Mouse (Mus musculus): ENCODE measurements around the gene Srpk2.
A peak's percentile ranks its signal among the peaks of the same experiment; 100 is the strongest.

GRCm38 (mm10) chr5:23674829-23675498, 9.5 kb downstream of the Srpk2 start:
- TF ChIP-seq MYOG (IDR thresholded peaks at IDR 0.05; ENCODE audit: control insufficient read depth, extremely low read depth, insufficient read length) (no peak), CTCF (IDR thresholded peaks at IDR 0.05; ENCODE audit: control insufficient read depth, insufficient read depth, insufficient read length) (peak; percentile 39), MYOD1 (IDR thresholded peaks at IDR 0.05; ENCODE audit: control insufficient read depth, insufficient read length, low read depth) (no peak), MAX (IDR thresholded peaks at IDR 0.05) (no peak), USF1 (IDR thresholded peaks at IDR 0.05; ENCODE audit: low read depth) (no peak)
